Mouse (Mus musculus) cerebellum, adult 9-10 months (tissue): ENCODE results near the gene Emilin1.
A peak's percentile ranks its signal among the peaks of the same experiment; 100 is the strongest.

Experiments
- DNase-seq: peaks from one replicate; pipeline ENCODE4 v3.0.0; 2022

The Emilin1 gene

DNA sequence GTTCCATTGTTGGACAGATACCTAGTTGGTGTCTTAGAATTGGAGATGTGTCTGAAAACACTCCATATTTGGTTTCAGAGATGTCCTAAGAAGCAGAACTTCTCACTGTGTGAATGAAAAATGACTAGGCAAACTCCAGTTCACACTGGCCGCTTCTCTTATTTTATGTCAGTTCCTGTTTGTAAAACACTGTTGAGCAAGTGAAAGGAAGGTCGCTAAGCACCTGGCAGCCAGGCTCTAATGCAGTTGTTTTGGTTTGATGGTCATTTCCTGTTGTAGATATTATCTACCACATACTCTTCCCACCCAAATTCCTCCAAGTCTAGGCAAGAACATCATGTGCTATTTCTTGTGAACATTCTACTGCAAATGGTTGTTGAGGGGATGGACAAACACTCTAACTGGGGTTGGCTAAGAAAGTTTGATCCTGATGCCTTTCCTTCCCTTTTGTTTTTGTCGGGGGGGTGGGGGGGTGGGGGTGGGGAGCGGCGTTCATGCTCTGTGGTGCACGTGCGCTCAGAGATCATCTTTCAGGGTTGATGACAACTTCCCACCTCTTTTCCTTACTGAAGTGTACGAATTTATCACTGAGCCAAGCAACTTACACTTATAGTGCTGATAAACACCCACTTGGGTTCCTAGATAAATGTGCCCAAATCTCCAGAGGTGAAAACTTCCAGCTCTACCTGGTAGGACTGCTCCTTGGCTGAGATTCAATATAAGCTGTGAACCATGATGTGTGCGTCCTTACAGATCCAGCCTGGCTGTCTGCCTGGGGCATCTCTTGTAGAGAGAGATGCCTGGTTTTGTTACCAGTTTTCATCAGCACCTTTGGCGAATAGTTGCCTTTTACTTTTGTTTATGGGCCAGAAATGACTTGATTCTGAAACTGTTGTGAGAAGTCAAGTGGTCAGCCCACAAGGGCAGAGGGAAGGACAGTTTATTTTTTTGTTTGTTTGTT lies 48.6 kb downstream of the Emilin1 start:
- DNase-seq, result peak; percentile 34

- no peak for DNase-seq
These were observed 50.7 kb downstream of the Emilin1 start for GRCm38 (mm10) chr5:30963916-30964315.

DNA sequence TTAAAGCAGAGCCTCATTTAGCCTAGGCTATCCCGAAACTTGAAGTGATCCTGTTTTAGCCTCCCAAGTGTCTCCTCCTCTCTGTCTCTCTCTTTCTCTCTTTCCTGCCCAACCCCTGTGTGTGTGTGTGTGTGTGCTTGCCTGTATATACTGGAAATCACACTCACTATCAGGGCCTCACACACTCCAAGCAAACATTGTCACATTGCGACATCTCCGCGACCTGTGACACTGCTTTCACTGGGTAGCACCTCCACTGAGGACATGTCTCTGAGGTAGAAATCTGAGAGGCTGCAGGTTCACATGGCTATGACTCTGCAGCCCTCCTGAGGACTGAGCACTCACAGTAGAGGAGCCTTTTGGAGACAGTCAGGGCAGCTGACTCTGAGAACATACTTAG lies 53.0 kb downstream of the Emilin1 start:
- DNase-seq, result no peak

- no peak for DNase-seq
These were observed 55.2 kb downstream of the Emilin1 start, which contains the start of gene Tcf23 for GRCm38 (mm10) chr5:30968416-30968815. Gene Tcf23 (plus strand): TSS chr5:30968662.

DNA sequence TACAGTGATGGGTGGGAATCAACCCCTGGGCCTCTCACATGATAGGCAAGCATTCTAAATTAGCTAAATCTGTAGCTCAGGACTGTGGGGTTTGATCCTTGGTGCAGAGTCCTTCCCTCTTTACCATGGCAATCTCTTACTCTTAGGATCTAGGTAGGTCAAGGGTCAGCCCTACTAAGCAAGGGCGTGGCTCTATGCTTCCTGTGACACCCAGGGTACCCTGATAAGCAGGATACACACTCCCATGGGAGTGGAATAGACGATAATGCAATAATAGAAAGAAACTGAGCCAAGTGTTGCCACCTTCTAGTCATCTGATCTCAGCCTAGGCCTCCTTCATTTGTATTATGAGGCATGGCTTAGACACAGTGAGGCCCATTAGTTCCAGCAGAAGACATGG lies 56.2 kb downstream of the Emilin1 start:
- no peak for DNase-seq
